Mouse (Mus musculus) lung, postnatal 0 days (tissue): ENCODE results near the gene Gls.

ENCODE experiments used
- CTCF ChIP-seq: IDR thresholded peaks from 2 replicates; pipeline ENCODE4 v1.5.1; 2016; ENCODE audit warnings: antibody characterized with exemption, mild to moderate bottlenecking
- EP300 ChIP-seq: IDR thresholded peaks from 2 replicates; pipeline ENCODE4 v1.6.1; 2016; ENCODE audit warnings: antibody characterized with exemption, mild to moderate bottlenecking, control low read depth

DNA sequence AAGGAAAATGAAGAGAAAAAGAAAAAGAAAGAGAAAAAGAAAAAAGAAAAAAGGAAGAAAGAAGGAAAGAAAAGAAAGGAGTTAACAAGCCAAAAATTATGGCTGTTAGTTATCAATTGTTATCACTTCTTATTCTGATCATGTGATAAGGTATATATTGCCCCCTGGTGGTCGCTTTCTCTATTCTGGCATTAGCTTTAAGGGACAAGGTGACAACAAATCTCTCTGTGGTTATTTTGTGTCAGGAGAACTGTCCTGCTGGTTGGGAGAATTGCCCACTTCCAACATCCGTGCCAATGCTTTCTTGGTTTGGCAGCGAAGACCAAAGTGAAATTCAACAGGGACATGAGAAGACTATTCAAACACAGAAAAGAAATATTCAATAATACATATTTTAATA, 34.6 kb upstream of the Gls start:
- TF ChIP-seq CTCF (peak; percentile 62), EP300 (no peak)
